Mouse (Mus musculus) MEL (cell line): ENCODE results near the gene Kdm6b. TPM values are rescaled to one million over a fixed set of nuclear protein-coding genes. Genes with fewer than 3 reads are reported as not detected.

Source experiments
- DNase-seq: peaks from one replicate; pipeline ENCODE4 v3.0.0; 2011; ENCODE audit warnings: low read depth, low spot score
- H3K27ac ChIP-seq: 2 replicates; pipeline ENCODE4 v1.5.1; 2012; ENCODE audit warnings: low read depth, mild to moderate bottlenecking, control low read depth, low read length, moderate library complexity; ENCODE audit not compliant: control insufficient read depth
- H3K27me3 ChIP-seq, 2 experiments: fragments of 150-350 bp in 1 of 2; sonication (generic) in 1 of 2; 2 replicates each; pipeline ENCODE4 v1.6.1; 2012; ENCODE audit warnings: low read length in 2 of 2, mild to moderate bottlenecking in 2 of 2, improper control_type of control experiment in 1 of 2, moderate library complexity in 1 of 2; ENCODE audit not compliant: insufficient read depth in 2 of 2, control insufficient read depth in 1 of 2
- H3K36me3 ChIP-seq, 2 experiments: 2 replicates each; pipeline ENCODE4 v1.6.1; 2012 to 2014; ENCODE audit warnings: low read length in 2 of 2, improper control_type of control experiment in 1 of 2, inconsistent platforms in 1 of 2, mild to moderate bottlenecking in 1 of 2; ENCODE audit not compliant: insufficient read depth in 2 of 2, control insufficient read depth in 1 of 2
- H3K4me1 ChIP-seq, 2 experiments: fragments of 150-350 bp in 1 of 2; sonication (generic) in 1 of 2; 2 replicates each; pipeline ENCODE4 v1.6.1; 2012; ENCODE audit warnings: low read length in 2 of 2, improper control_type of control experiment in 1 of 2, mild to moderate bottlenecking in 1 of 2; ENCODE audit not compliant: insufficient read depth in 2 of 2, control insufficient read depth in 1 of 2
- H3K4me3 ChIP-seq, 2 experiments: fragments of 150-350 bp in 1 of 2; sonication (generic) in 1 of 2; 2 replicates each; pipeline ENCODE4 v1.5.1; 2012; ENCODE audit warnings: low read depth in 2 of 2, low read length in 2 of 2, mild to moderate bottlenecking in 2 of 2, moderate library complexity in 2 of 2, control low read depth in 1 of 2, improper control_type of control experiment in 1 of 2; ENCODE audit not compliant: control insufficient read depth in 1 of 2, insufficient read depth in 1 of 2
- H3K79me2 ChIP-seq: 2 replicates; pipeline ENCODE4 v1.6.1; 2012; ENCODE audit warnings: mild to moderate bottlenecking, low read length, moderate library complexity; ENCODE audit not compliant: control insufficient read depth, poor library complexity, insufficient read depth
- H3K9ac ChIP-seq: 2 replicates; pipeline ENCODE4 v1.6.1; 2012; ENCODE audit warnings: low read depth, mild to moderate bottlenecking, control low read depth, low read length, moderate library complexity; ENCODE audit not compliant: control insufficient read depth, poor library complexity, severe bottlenecking
- H3K9me3 ChIP-seq: fragments of 150-350 bp; sonication (generic); replicated peaks from 2 replicates; pipeline ENCODE4 v1.6.1; 2012; ENCODE audit warnings: mild to moderate bottlenecking, low read length, improper control_type of control experiment, moderate library complexity; ENCODE audit not compliant: insufficient read depth
- CHD1 ChIP-seq: IDR thresholded peaks from 2 replicates; pipeline ENCODE4 v1.6.1; 2012; ENCODE audit warnings: low read depth, mild to moderate bottlenecking, inconsistent platforms, low read length, improper control_type of control experiment
- CHD2 ChIP-seq: IDR thresholded peaks from 2 replicates; pipeline ENCODE4 v1.6.1; 2011; ENCODE audit warnings: low read length, improper control_type of control experiment
- E2F4 ChIP-seq: IDR thresholded peaks from 2 replicates; pipeline ENCODE4 v1.6.1; 2011; ENCODE audit warnings: low read depth, low read length, improper control_type of control experiment, borderline replicate concordance
- ELF1 ChIP-seq: IDR thresholded peaks from 2 replicates; pipeline ENCODE4 v1.6.1; 2014; ENCODE audit warnings: low read depth, mild to moderate bottlenecking, inconsistent platforms, low read length, improper control_type of control experiment, moderate library complexity
- GABPA ChIP-seq: IDR thresholded peaks from 2 replicates; pipeline ENCODE4 v1.6.1; 2012; ENCODE audit warnings: low read depth, mild to moderate bottlenecking, inconsistent platforms, low read length, improper control_type of control experiment, moderate library complexity
- HCFC1 ChIP-seq: IDR thresholded peaks from 2 replicates; pipeline ENCODE4 v1.6.1; 2012; ENCODE audit warnings: low read depth, mild to moderate bottlenecking, inconsistent platforms, low read length, improper control_type of control experiment, moderate library complexity
- KAT2A ChIP-seq: conservative IDR thresholded peaks from 2 replicates; pipeline ENCODE4 v1.6.1; 2012; ENCODE audit warnings: low read depth, low read length, improper control_type of control experiment, inconsistent platforms
- MEF2A ChIP-seq: IDR thresholded peaks from 2 replicates; pipeline ENCODE4 v1.6.1; 2014; ENCODE audit warnings: low read depth, mild to moderate bottlenecking, inconsistent platforms, low read length, improper control_type of control experiment; ENCODE audit not compliant: poor library complexity, insufficient replicate concordance, severe bottlenecking; ENCODE audit errors: extremely low read depth
- MYC ChIP-seq: IDR thresholded peaks from 2 replicates; pipeline ENCODE4 v1.6.1; 2011; ENCODE audit warnings: low read depth, mild to moderate bottlenecking, low read length, improper control_type of control experiment, moderate library complexity
- RAD21 ChIP-seq: IDR thresholded peaks from 2 replicates; pipeline ENCODE4 v1.6.1; 2011; ENCODE audit warnings: mild to moderate bottlenecking, low read depth, low read length, improper control_type of control experiment
- TBP ChIP-seq: IDR thresholded peaks from 2 replicates; pipeline ENCODE4 v1.8.0; 2011; ENCODE audit warnings: low read depth, low read length, improper control_type of control experiment
- TCF12 ChIP-seq: IDR thresholded peaks from 2 replicates; pipeline ENCODE4 v1.6.1; 2014; ENCODE audit warnings: low read depth, mild to moderate bottlenecking, inconsistent platforms, low read length, improper control_type of control experiment, moderate library complexity
- UBTF ChIP-seq: IDR thresholded peaks from 2 replicates; pipeline ENCODE4 v1.6.1; 2012; ENCODE audit warnings: low read depth, mild to moderate bottlenecking, inconsistent platforms, low read length, improper control_type of control experiment, moderate library complexity, borderline replicate concordance; ENCODE audit not compliant: insufficient read depth
- USF1 ChIP-seq: IDR thresholded peaks from 2 replicates; pipeline ENCODE4 v1.6.1; 2014; ENCODE audit warnings: low read depth, mild to moderate bottlenecking, inconsistent platforms, low read length, improper control_type of control experiment, moderate library complexity
- USF2 ChIP-seq, 2 experiments: IDR thresholded peaks; 2 replicates each; pipeline ENCODE4 v1.6.1; 2011 to 2012; ENCODE audit warnings: improper control_type of control experiment in 2 of 2, low read length in 2 of 2, borderline replicate concordance in 1 of 2, inconsistent platforms in 1 of 2, low read depth in 1 of 2, mild to moderate bottlenecking in 1 of 2; ENCODE audit not compliant: insufficient read depth in 1 of 2
- ZMIZ1 ChIP-seq: IDR thresholded peaks from 2 replicates; pipeline ENCODE4 v1.6.1; 2012; ENCODE audit warnings: low read depth, mild to moderate bottlenecking, inconsistent platforms, low read length, improper control_type of control experiment, moderate library complexity
- ZNF384 ChIP-seq: IDR thresholded peaks from 2 replicates; pipeline ENCODE4 v1.6.1; 2012; ENCODE audit warnings: low read depth, mild to moderate bottlenecking, inconsistent platforms, low read length, improper control_type of control experiment
- polyA plus RNA-seq, 2 experiments: library from polyadenylated mRNA; stranded (reverse) in 1 of 2; unstranded in 1 of 2; fragments of >175 nt in 1 of 2; fragments of >200 nt in 1 of 2; gene quantifications; 2 replicates each; pipeline versions ENCODE4 v1.2.1 to v1.2.4; 2012; ENCODE audit warnings: low replicate concordance in 2 of 2, low read depth in 1 of 2; ENCODE audit not compliant: insufficient read length in 2 of 2, insufficient read depth in 1 of 2, missing spikeins in 1 of 2
- total RNA-seq: library from RNA; depleted of rRNA; stranded (reverse); fragments of 300-350 nt; gene quantifications from 2 replicates; pipeline ENCODE4 v1.2.3, GENCODE M21; 2012

The Kdm6b gene
- total and polyA plus RNA-seq, 3 experiments = 5.8 to 43.4 (median 25.0) TPM

DNA sequence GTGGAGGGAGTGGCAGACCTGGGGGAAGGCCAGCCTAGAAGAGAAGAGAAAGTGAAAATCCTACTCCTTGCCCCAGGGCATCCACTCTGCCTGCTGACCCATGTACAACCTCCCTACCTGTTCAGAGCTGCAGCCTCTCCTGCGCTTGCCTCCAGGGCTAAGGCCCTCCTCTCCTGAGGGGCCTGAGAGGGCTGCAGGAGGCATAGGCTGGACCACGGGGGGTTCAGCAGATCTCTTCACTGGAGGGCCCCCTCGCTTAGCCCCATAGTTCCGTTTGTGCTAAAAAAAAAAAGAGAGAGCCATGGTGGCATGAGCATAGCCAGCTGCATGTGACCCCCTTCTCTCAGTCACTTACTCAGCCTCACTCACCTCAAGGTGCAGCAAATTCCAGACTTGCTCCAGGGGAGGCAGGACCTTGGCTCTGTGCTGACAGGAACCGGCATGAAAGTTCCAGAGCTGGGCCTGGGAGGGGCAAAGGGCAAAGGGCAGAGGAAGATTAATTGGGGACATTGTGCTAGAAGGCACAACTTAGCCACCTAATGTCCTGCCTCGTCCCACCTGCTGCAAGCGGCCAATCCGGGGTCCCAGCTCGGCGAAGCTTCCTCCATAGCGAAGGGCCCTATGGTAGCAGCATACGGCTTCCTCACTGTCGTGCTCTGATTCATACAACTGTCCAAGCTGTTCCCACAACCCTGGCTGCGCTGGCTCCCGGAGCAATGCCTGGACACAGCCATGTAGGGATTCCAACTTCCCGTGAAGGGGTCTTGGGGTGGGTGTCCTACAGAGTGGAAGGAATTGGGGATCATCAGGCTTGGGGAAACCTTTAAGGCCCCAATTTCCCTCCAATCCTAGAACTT lies 6.4 kb downstream of the Kdm6b start:
- Histone ChIP-seq H3K27me3 (no peaks in the 10 kb centered on the region), H3K27ac (no peak overlapping the region), H3K9ac (no peak overlapping the region), H3K4me1 (peaks cover 0 to 9% of the 10 kb centered on the region in 2 experiments; a peak in 2 of 4 replicates), H3K9me3 (no peaks in the 10 kb centered on the region), H3K79me2 (peaks cover 38% of the 10 kb centered on the region), H3K36me3 (peaks cover 0 to 4% of the 10 kb centered on the region in 2 experiments; a peak in 3 of 4 replicates), H3K4me3 (no peak overlapping the region)
- no peak for DNase-seq
- TF ChIP-seq CHD2 = no peak
- no peak for TF ChIP-seq ELF1
- no peak for TF ChIP-seq GABPA
- no peak for TF ChIP-seq USF1
- TF ChIP-seq USF2 (IDR thresholded peaks at IDR 0.05; ENCODE audit: borderline replicate concordance in 1 of 2, insufficient read depth in 1 of 2, low read depth in 1 of 2, low read length in 2 of 2) = no peak
- no peak for TF ChIP-seq MEF2A
- no peak for TF ChIP-seq ZMIZ1
- TF ChIP-seq MYC = no peak
- TF ChIP-seq CHD1 = no peak
- TF ChIP-seq KAT2A = no peak

DNA sequence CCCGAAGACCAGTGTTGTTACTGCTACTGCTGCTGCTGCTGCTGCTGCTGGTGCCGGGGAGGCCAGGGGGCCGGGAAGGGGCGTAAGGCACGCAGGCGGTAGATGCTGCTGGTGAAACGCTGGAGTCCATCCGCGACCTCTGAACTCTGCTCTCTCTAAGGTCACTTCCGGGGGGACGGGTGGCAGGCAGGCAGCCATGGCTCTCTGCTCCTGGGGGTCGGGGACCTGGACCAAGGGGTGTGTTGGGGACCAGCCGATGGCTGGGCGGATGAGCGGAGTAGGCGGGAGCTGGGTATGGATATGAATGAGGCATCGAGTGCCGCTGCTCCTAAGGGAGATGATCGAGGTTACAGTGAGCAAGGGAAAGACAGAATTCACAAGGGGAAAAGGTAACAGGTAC lies 7.2 kb downstream of the Kdm6b start:
- Histone ChIP-seq H3K79me2 (peaks cover 34% of the 10 kb centered on the region), H3K9ac (no peak overlapping the region), H3K4me1 (peaks cover 0 to 7% of the 10 kb centered on the region in 2 experiments; a peak in 2 of 4 replicates), H3K27me3 (no peaks in the 10 kb centered on the region), H3K4me3 (no peak overlapping the region), H3K27ac (no peak overlapping the region), H3K36me3 (peaks cover 2% of the 10 kb centered on the region in 2 experiments; a peak in 1 of 4 replicates), H3K9me3 (no peaks in the 10 kb centered on the region)
- no peak for TF ChIP-seq ZNF384
- no peak for TF ChIP-seq UBTF
- no peak for TF ChIP-seq KAT2A
- TF ChIP-seq ZMIZ1 = no peak
- no peak for TF ChIP-seq GABPA
- TF ChIP-seq USF1 = no peak
- TF ChIP-seq TCF12 = no peak
- no peak for TF ChIP-seq RAD21
- no peak for TF ChIP-seq TBP
- no peak for TF ChIP-seq HCFC1
- no peak for TF ChIP-seq E2F4
- no peak for DNase-seq
